Mouse (Mus musculus) heart, embryonic 16.5 days (tissue): ENCODE measurements at regions not wholly inside any gene's neighbourhood (a gene's known extent, or its start where the extent isn't known, plus 50 kb on each side); places are given as distances from the start of the nearest gene placed in this dataset.

Experiments used
- ATAC-seq: fragments of 200-750 bp; cut with Nextera tagmentation; replicated peaks from 2 replicates; pipeline ENCODE4 v1.8.0; 2017; ENCODE audit warnings: moderate number of reproducible peaks; ENCODE audit not compliant: insufficient read depth, low FRiP score; ENCODE audit errors: extremely low read depth
- H3K27ac ChIP-seq: fragments of 300-500 bp; sonication (generic); 2 replicates; pipeline ENCODE4 v1.5.1; 2014; ENCODE audit warnings: mild to moderate bottlenecking, low read length, control low read depth, moderate library complexity
- H3K27me3 ChIP-seq: fragments of 300-500 bp; sonication (generic); 2 replicates; pipeline ENCODE4 v1.6.1; 2014; ENCODE audit warnings: low read length, mixed read lengths; ENCODE audit not compliant: control insufficient read depth, insufficient read depth
- H3K36me3 ChIP-seq: fragments of 300-500 bp; sonication (generic); 2 replicates; pipeline ENCODE4 v1.6.1; 2014; ENCODE audit not compliant: control insufficient read depth, insufficient read depth
- H3K4me1 ChIP-seq: fragments of 300-500 bp; sonication (generic); 2 replicates; pipeline ENCODE4 v1.6.1; 2014; ENCODE audit warnings: low read length, mixed read lengths; ENCODE audit not compliant: control insufficient read depth, insufficient read depth
- H3K4me2 ChIP-seq: fragments of 300-500 bp; sonication (generic); 2 replicates; pipeline ENCODE4 v1.6.1; 2014; ENCODE audit warnings: low read depth, mild to moderate bottlenecking, control low read depth, low read length
- H3K4me3 ChIP-seq: fragments of 300-500 bp; sonication (generic); 2 replicates; pipeline ENCODE4 v1.5.1; 2014; ENCODE audit warnings: mild to moderate bottlenecking, control low read depth, low read length
- H3K9ac ChIP-seq: fragments of 300-500 bp; sonication (generic); 2 replicates; pipeline ENCODE4 v1.6.1; 2014; ENCODE audit warnings: low read length, control low read depth
- H3K9me3 ChIP-seq: fragments of 300-500 bp; sonication (generic); replicated peaks from 2 replicates; pipeline ENCODE4 v1.6.1; 2016; ENCODE audit warnings: low read length; ENCODE audit not compliant: control insufficient read depth
- WGBS: fragments of 180-500 bp; shearing (Covaris S2); extraction: QIAGEN DNeasy Blood & Tissue Kit; methylation state at CpG from one replicate; pipeline ENCODE4 v1.1.7; 2014; 5-methylcytosine and 5-hydroxymethylcytosine counted together

GRCm38 (mm10) chr12:94229894-94230293 lies 1462.1 kb upstream of the Flrt2 start:
- Histone ChIP-seq H3K9ac (no peak overlapping the region), H3K27ac (no peak overlapping the region), H3K4me1 (no peaks in the 10 kb centered on the region), H3K36me3 (no peaks in the 10 kb centered on the region), H3K9me3 (no peaks in the 10 kb centered on the region), H3K4me3 (no peak overlapping the region), H3K27me3 (no peaks in the 10 kb centered on the region), H3K4me2 (no peak overlapping the region)
- ATAC-seq: no peak
- 85% methylated on average over 4 of the region's 4 CpGs for WGBS

- no peak for ATAC-seq
- Histone ChIP-seq H3K4me2 (no peak overlapping the region), H3K4me1 (no peaks in the 10 kb centered on the region), H3K9me3 (no peaks in the 10 kb centered on the region), H3K36me3 (no peaks in the 10 kb centered on the region), H3K4me3 (no peak overlapping the region), H3K9ac (no peak overlapping the region), H3K27me3 (no peaks in the 10 kb centered on the region), H3K27ac (no peak overlapping the region)
- WGBS: 65% methylated on average over 2 of the region's 2 CpGs
These were observed 1446.7 kb upstream of the Flrt2 start for GRCm38 (mm10) chr12:94245366-94245765.

GRCm38 (mm10) chr12:94247362-94247761 lies 1444.7 kb upstream of the Flrt2 start:
- ATAC-seq: no peak
- H3K4me2 ChIP-seq: no peak overlapping the region
- no peak overlapping the region for H3K27ac ChIP-seq
- H3K4me1 ChIP-seq: no peaks in the 10 kb centered on the region
- H3K27me3 ChIP-seq: no peaks in the 10 kb centered on the region
- H3K4me3 ChIP-seq: no peak overlapping the region
- H3K9me3 ChIP-seq: no peaks in the 10 kb centered on the region
- H3K9ac ChIP-seq: no peak overlapping the region
- H3K36me3 ChIP-seq: no peaks in the 10 kb centered on the region

GRCm38 (mm10) chr12:94252957-94253633 lies 1438.9 kb upstream of the Flrt2 start:
- ATAC-seq: no peak
- no peaks in the 10 kb centered on the region for H3K36me3 ChIP-seq
- H3K27ac ChIP-seq: no peak overlapping the region
- H3K4me1 ChIP-seq: peaks cover 5% of the 10 kb centered on the region
- H3K9ac ChIP-seq: no peak overlapping the region
- no peaks in the 10 kb centered on the region for H3K27me3 ChIP-seq
- H3K9me3 ChIP-seq: no peaks in the 10 kb centered on the region
- peak overlapping the region; percentile 28; the same call in 1 of the 2 replicates for H3K4me2 ChIP-seq
- H3K4me3 ChIP-seq: no peak overlapping the region
- 34% methylated on average over 8 of the region's 8 CpGs for WGBS

GRCm38 (mm10) chr12:94280946-94281345 lies 1411.1 kb upstream of the Flrt2 start:
- H3K4me3 ChIP-seq: no peak overlapping the region
- no peaks in the 10 kb centered on the region for H3K9me3 ChIP-seq
- ATAC-seq: no peak
- H3K9ac ChIP-seq: no peak overlapping the region
- no peaks in the 10 kb centered on the region for H3K4me1 ChIP-seq
- no peaks in the 10 kb centered on the region for H3K36me3 ChIP-seq
- no peaks in the 10 kb centered on the region for H3K27me3 ChIP-seq
- WGBS: 31% methylated on average over 2 of the region's 2 CpGs
- H3K27ac ChIP-seq: no peak overlapping the region
- no peak overlapping the region for H3K4me2 ChIP-seq

GRCm38 (mm10) chr12:94282931-94283330 lies 1409.1 kb upstream of the Flrt2 start:
- no peak overlapping the region for H3K27ac ChIP-seq
- H3K4me1 ChIP-seq: no peaks in the 10 kb centered on the region
- WGBS: 72% methylated on average over 3 of the region's 3 CpGs
- no peaks in the 10 kb centered on the region for H3K36me3 ChIP-seq
- ATAC-seq: no peak
- no peak overlapping the region for H3K4me2 ChIP-seq
- H3K9me3 ChIP-seq: no peaks in the 10 kb centered on the region
- no peak overlapping the region for H3K4me3 ChIP-seq
- no peaks in the 10 kb centered on the region for H3K27me3 ChIP-seq
- no peak overlapping the region for H3K9ac ChIP-seq

GRCm38 (mm10) chr12:94283572-94283971 lies 1408.5 kb upstream of the Flrt2 start:
- no peak overlapping the region for H3K4me3 ChIP-seq
- H3K4me1 ChIP-seq: no peaks in the 10 kb centered on the region
- no peak overlapping the region for H3K4me2 ChIP-seq
- no peaks in the 10 kb centered on the region for H3K9me3 ChIP-seq
- no peak overlapping the region for H3K9ac ChIP-seq
- no peaks in the 10 kb centered on the region for H3K36me3 ChIP-seq
- no peaks in the 10 kb centered on the region for H3K27me3 ChIP-seq
- no peak for ATAC-seq
- no peak overlapping the region for H3K27ac ChIP-seq
- 65% methylated on average over 3 of the region's 3 CpGs for WGBS

- H3K4me1 ChIP-seq: no peaks in the 10 kb centered on the region
- H3K9ac ChIP-seq: no peak overlapping the region
- ATAC-seq: no peak
- no peaks in the 10 kb centered on the region for H3K36me3 ChIP-seq
- H3K4me2 ChIP-seq: no peak overlapping the region
- WGBS: 84% methylated on average over 5 of the region's 5 CpGs
- H3K27me3 ChIP-seq: no peaks in the 10 kb centered on the region
- H3K9me3 ChIP-seq: no peaks in the 10 kb centered on the region
- no peak overlapping the region for H3K4me3 ChIP-seq
- no peak overlapping the region for H3K27ac ChIP-seq
These were observed 1394.2 kb upstream of the Flrt2 start for GRCm38 (mm10) chr12:94297864-94298263.

- 65% methylated on average over 5 of the region's 5 CpGs for WGBS
- H3K4me1 ChIP-seq: peaks cover 4% of the 10 kb centered on the region
- ATAC-seq: no peak
These were observed 1359.7 kb upstream of the Flrt2 start for GRCm38 (mm10) chr12:94332351-94332750.

More at GRCm38 (mm10) chr12:94332351-94332750, 1359.7 kb upstream of the Flrt2 start:
- no peaks in the 10 kb centered on the region for H3K27me3 ChIP-seq
- H3K27ac ChIP-seq: no peak overlapping the region
- H3K9me3 ChIP-seq: no peaks in the 10 kb centered on the region
- no peak overlapping the region for H3K9ac ChIP-seq
- no peaks in the 10 kb centered on the region for H3K36me3 ChIP-seq
- H3K4me2 ChIP-seq: no peak overlapping the region
- H3K4me3 ChIP-seq: no peak overlapping the region
